Mouse (Mus musculus) CD8-positive naive resting alpha-beta T cell, adult 57 days (primary cell): ENCODE measurements around the gene Cox4i1. TPM values are rescaled to one million over a fixed set of nuclear protein-coding genes. Genes with fewer than 3 reads are reported as not detected.

ENCODE experiments used
- total RNA-seq: library from RNA; stranded (reverse); gene quantifications from one replicate; pipeline ENCODE4 v1.2.4, GENCODE M21; 2023

Cox4i1 gene
- 412 TPM for total RNA-seq

DNA sequence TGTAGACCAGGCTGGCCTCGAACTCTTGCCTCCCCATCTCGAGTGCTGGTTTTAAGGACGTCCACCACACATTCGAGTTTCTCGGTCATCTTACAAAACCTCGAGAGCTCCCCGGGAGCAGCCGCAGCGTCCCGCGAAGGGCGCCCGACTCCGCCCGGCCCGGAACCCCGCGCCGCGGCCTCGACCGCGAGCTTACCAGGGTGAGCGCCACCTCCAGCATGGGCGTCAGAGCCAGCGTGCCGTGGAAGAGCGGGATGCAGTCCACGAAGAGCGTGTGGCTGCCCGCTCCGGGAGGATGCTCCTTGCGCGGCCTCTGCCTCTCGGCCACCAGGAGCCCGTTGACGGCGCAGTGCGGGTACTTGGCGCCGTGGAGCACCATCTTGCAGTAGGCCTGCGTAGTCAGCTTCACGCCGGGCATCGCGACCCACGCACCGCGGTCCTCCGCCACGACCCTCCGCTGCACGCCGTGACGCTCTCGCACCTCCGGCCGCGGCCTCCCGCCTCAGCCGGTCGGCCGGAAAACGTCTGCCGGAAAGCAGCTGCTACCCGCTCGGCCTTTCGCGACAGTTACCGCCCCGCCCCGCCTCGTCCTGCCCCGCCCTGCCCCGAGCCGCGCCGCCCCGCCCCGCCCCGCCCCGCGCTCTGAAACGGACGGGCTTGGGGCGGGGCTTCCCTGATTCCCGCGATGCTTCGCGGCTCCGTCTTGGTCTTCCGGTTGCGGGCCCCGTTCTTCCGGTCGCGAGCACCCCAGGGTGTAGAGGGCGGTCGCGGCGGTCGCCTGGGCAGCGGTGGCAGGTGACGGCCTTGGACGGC lies at the start of gene Cox4i1, which contains the start of gene Gm27021:
TSS of gene Cox4i1 (plus strand) at position 662 of the 813 bp plus-strand sequence.
TSS of gene Gm27021 (minus strand) at position 519 of the 813 bp plus-strand sequence.

GRCm38 (mm10) chr8:120647532-120647931 lies 20.5 kb upstream of the Cox4i1 start, which contains the start of gene 1190005I06Rik:
1190005I06Rik (minus strand) TSS chr8:120647632.

DNA sequence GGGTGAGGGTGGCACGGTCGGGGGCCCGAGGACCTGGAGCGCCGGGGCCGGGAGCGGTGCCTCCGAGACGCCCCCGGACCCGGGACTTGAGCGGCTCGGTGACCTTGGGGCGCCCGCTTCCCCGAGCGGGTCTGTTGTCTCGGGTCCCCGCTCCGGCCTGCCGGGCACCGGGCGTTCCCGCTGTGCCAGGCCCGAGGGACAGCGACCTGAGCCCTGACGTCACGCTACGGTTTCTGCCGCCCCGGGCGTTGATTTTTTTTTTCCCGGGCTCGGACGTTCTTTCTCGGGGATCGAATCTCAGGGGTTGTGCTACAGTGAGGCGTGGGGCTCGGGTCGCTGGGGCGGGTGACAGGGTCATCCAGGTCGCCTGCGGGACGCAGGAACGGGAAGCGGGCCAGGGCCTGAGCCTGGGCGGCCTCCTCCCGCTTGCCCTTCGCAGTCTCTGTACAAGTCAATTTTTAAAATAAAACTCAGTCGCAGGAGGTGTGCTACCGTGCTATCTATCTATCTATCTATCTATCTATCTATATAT lies 418 bp downstream of the Cox4i1 start, which contains the start of gene Emc8:
TSS of gene Emc8 (minus strand) at position 200 of the 532 bp plus-strand sequence.

Other genes with a start within 250 kb of the Cox4i1 start
- 1.7 TPM for gene Gins2, start 78.9 kb upstream of the Cox4i1 start, total RNA-seq
- gene 1190005I06Rik, start 20.6 kb upstream of the Cox4i1 start, total RNA-seq, result not detected
- not detected for gene Gm27021, start 143 bp upstream of the Cox4i1 start, total RNA-seq
- gene Emc8, start 351 bp downstream of the Cox4i1 start, total RNA-seq, result 29.9 TPM
- gene Irf8, start 68.1 kb downstream of the Cox4i1 start, total RNA-seq, result 34.8 TPM